Mouse (Mus musculus) frontal cortex, adult 2 months (tissue): ENCODE measurements around the gene Sun2. TPM values are rescaled to one million over a fixed set of nuclear protein-coding genes. Genes with fewer than 3 reads are reported as not detected.

Source experiments
- DNase-seq, 2 experiments: peaks; one replicate each; pipeline ENCODE4 v3.0.0; 2022; ENCODE audit warnings: low spot score in 1 of 2; ENCODE audit errors: extremely low spot score in 1 of 2
- polyA plus RNA-seq: library from polyadenylated mRNA; depleted of rRNA; stranded (reverse); fragments of >200 nt; gene quantifications from 2 replicates; pipeline ENCODE4 v1.2.3, GENCODE M21; 2012

Sun2 gene
- polyA plus RNA-seq, 1 experiment, result 30.4 TPM

DNA sequence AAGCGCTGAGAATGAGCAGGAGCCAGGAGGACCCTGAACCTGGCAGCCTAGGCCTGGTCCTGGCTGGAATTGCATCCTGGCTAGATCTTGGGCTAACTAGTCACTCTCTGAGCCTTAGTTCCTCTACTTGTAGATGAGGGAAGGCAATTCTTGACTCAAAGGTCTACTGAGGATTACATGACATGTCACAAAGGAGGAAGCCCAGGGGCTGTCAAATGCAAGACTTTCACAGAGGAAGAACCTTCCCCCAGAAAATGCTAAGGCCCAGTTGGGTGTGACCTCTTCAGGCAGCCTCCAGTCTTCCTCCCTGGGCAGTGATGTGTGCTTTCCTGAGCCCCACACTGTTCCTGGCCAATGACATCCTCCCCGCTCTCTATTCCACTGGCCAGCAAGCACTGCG lies 14.8 kb upstream of the Sun2 start:
- DNase-seq, result no peak

DNA sequence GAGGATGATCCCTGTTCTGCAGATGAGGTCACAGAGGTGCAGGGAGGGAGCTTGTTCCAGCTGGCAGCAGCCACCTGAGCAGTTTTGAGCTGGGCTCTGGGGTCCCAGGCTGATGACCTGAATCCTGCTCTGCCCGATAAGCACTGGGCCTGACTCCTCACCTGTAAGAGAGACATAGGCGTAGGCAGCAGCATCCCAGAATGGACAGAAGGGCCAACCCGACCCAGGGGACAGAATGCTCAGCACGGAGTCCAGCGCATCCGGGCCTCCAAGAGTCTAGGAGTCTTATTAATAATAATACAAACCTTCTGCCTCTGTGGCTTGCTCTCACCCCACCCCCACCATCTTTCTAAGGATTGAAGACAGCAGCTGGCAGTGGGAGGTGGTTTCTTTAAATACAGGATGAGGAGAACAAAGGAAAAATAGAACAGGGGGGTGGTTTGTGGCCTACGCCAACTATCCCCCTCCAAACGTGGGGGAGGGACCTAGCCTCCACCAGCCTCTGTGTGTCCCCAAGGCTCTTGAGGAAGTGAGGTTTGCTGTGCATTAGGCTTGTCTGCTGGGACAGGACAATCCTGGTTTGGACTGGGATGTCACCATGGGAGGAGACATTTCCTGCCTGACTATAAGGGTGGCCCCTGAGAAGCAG lies 13.8 kb upstream of the Sun2 start:
- peak in 1 of 2 experiments; percentile 75 for DNase-seq

DNA sequence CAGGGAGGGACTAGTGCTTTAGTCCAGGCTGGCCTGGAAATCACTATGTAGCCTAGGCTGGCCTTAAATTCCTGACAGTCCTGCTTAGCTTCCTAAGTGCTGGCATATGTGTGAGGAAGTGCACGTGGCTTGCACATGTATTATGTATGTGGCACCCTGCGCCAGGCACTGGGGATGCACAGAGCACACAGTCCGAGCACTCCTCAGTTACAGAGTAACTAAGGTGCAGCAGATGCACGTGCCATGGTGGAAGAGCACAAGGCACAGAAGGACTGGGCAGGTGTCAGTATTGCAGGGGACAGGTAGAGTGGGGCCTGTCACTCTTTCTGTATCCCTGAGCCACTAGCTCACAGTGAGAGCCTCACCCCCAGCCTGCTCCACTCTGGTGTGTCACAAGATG lies 12.8 kb upstream of the Sun2 start:
- no peak for DNase-seq

DNA sequence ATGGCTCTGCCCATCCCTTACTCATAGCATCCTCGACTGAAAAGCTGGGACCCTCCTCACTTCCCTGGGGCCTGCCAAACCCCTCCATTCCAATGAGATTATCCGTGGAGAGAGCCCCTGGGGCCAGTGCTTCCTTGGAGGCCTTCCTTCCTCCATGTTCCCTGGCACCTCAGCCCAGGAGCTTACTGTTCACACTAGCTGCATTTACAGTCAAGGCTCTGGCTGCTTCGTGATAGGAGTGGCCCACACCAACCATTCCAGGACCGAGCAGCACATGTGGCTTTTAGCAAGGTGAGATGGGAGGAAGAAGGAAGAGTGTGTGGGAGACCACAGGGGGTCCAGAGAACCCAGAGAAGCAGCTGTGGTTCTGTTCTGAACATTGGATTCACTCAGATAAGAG lies 11.5 kb upstream of the Sun2 start:
- DNase-seq, result no peak

DNA sequence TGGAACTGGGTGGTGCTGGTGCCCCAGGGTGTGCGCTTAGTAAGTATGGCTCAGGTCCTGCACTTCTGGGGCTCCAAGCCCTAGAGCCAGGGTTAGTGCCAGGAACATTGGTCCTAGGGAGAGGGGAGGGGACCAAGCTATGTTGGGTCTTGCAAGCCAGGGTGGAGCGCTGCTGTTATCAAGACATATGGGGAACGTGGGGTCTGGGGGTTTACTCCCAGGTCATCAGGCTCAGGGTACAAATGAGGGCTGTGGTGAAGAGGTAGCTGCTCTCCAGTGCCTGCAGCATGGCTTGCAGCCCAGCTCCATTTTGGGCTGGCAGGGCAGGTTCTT lies 11.1 kb upstream of the Sun2 start:
- DNase-seq, result no peak

DNA sequence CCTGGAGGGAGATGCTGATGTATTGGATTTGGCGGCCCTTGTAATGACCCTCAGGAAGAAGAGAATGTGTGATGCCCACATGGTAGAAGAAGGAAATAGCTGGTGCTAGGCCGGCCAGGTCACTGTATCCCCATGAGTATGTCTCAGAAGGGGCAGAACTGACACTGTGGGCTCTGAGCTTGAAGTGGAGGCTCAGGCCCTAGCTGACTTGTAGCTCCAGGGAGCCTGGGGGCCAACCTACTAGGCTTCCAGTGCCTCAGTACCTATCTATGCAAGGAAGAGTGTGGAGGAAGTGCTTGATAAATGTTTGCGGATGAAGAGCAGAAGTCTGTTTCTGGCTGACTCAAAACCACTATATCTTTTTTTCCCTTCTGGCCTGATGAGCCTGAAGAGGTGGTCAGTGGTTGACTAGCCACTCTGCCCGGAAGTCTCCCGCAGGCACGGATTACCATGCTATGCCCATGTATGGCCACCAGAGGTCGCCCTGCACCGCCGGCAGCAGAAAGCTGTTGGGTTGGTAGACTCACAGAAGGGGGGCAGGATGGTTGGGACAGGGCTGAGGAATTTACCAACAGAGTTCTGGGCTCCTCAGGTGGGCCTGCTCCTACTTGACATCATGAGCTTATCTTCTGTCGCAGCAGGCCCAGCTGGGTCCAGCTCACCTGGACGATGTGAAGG lies 10.5 kb upstream of the Sun2 start:
- peak in 1 of 2 experiments; percentile 86 for DNase-seq

DNA sequence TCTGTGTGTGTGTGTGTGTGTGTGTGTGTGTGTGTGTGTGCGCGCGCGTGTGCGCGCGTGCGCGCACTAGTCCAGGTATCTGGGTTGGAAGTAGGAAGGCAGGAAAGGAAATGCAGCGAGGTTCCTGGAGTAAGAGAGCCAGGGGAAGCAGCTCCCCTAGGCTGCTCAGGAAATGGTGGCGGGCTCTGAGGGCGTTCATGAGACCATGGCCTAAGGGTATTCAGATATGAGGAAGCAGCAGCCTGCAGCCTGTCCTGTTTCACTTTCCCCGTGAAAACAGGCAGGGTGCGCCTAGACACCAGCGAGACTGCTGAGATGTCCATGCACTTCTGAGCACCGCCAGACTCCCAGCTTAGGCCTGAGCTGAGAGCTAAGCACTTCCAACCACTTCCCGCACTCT lies 9.4 kb upstream of the Sun2 start:
- DNase-seq, result no peak

DNA sequence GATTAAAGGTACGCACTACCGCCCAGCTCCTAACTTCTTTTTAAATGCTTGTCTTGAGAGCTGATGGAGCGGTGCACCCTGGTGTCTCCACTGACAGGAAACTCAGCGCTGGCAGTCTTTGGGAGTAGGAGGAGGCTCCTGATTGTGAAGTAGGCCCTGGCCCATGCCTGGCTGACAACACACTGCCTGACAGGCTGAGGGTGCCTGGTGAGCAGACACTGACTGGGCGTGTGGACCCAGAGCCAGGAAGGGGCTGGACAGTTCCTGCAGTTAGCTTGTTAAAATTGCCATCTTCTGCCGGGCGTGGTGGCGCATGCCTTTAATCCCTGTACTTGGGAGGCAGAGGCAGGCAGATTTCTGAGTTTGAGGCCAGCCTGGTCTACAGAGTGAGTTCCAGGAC lies 7.9 kb upstream of the Sun2 start:
- no peak for DNase-seq

DNA sequence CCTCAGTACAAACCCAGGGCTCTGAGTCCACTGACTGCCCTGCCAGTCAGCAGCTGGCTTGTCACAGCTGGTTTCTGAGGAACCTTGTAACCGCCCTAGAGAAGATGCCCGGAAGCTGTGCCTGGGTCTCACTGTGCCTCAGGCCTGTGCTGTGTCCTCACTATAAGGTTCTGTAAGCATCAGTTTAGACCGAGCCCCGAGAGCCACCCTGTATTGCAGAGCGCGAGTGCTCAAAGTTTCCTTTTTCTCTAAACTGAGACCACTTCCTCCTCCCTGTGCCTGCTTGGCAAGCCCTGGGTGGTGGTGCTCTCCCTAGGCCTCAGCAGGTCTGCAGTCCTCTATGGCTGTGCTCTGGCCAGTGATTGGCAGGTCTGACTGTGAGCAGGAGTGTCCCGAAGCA lies 6.8 kb upstream of the Sun2 start:
- DNase-seq, result no peak

DNA sequence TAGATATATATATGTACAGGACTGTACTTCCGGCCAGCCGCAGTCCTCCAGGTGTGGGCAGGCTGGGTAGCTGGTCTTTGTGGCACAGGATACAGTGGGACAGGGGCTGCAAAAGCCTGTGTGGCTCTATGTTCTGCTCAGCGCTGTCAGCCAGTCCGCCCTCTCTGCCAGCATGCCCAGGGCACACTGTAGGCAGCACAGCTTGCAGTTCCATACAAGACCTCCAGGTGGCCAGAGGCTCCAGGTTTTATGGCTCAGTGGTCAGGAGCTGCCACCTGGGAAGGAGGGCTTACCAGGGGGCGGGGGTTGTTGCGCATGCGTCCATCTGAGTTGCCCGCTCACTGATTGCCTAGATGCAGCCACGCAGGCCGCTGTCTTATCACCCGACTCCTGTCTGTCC lies 5.7 kb upstream of the Sun2 start:
- no peak for DNase-seq

DNA sequence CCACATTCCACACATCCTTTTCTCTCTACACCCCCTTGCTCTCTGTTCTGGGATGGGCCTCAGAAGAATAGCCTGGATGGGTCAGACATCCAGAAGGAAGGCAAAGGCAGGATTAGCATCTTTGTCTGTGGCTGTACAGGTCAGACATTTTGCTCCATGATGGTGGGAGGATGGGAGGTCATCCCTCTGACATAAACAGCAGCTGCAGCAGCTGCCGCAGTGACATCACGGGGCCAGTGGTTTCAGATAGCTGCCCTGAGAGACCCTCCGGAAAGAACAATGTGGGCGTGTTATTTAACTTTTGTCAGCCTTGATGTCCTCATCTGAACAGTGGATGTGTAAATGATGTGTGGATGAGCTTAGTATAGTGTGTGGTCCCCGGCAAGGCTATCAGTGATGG lies 3.5 kb upstream of the Sun2 start:
- DNase-seq, result no peak

DNA sequence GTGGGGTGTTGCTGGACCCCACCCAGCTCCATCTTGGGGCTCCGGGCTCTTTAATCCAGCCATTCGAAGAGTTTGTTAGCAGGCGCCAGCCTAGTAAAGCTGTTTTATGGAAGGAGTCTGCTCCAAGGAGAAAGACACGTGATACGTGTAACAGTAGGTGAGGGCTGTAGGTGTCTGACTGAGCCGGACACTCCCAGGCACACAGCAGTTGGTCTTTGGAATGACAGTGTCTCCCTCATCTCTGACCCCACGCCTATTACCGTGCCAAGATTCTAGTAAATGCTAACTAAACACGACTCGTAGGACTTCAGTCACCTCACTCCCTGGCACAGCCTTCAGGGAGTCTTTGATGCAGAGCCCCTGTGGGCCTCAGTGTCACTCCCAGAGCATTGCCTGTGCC lies 3.0 kb upstream of the Sun2 start:
- no peak for DNase-seq

DNA sequence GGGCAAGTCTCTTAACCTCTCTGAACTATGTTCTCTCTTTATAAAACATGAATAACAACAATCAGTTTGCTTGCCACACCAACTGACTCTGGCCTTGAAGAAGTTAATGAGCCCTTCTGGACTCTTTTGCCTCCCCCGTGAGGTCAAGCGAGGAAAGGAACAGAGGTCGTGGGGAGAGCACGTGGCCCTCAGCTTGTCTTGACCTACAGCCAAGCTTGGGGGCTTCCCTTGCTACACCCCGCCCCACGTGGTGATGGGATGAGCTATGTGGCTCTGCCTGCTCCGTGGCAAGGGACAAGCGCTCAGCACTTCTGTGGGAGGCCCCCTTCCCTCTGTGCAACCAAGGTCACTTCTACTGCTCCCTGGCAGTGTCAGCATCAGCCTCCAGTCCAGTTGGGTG lies 2.4 kb upstream of the Sun2 start:
- no peak for DNase-seq

DNA sequence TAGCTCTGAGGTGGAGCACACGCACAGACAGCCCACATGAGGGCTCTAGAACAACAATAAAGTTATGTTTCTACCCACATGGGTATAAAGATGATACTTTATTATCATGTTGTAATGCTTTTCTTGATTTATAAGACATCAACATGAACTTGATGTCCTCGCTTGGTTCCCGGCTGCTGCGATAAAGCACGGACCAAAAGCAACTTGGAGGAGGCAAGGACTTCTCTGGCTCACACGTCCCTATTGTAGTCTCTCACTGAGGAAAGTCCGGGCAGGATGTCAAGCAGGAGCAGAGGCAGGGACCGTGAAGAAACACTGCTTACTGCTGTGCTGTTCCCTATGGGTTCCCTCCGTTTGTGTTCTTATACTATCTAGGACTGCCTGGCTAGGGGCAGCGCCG lies 1.7 kb upstream of the Sun2 start:
- no peak for DNase-seq

DNA sequence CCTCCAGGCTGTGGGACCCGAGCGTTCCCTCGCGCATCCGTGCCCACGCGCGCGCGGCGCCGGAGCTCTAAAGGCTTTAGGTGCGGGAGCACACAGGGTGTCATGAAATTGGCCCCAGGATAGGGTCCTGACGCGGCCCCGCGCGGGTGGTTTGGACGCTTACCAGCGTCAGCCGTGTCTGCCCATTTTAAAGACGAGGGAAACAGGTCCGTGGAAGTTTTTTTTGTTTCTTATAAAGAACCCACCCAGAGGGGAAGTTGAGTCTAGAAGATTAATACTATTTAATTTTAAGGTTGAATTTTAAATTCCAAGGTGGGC lies 329 bp upstream of the Sun2 start:
- no peak for DNase-seq

DNA sequence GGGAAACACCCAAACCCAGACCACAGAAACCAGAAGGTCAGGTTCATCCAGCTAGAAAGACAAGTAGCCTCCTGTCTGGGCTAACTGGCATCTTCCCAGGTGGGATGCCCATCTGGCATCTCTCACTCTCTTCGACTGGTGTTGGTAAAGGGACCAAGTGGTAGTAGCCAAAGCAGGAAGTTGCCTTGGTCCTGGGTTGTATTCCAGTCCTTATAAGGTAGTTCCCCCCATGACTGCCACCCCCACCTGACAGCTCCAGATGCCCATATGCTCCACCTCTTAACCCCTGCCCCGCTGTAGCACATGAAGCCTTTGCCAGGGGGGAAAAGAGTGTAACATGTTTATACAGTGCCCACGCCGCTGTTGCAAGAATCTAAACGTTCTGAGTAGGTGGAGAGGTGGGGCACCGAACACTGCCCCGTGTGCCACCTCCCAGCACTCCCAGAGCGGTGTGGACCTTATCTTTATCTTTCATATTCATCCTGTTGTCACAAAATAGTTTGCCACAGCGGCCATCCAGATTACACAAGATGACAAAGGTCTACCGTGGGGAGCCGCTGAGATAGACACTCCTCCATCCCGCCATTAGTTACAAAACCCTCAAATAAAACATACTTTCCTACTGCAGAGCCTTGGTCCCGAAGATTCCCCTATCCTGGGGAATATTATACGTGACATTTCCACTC lies 1.0 kb downstream of the Sun2 start:
- DNase-seq, result no peak

DNA sequence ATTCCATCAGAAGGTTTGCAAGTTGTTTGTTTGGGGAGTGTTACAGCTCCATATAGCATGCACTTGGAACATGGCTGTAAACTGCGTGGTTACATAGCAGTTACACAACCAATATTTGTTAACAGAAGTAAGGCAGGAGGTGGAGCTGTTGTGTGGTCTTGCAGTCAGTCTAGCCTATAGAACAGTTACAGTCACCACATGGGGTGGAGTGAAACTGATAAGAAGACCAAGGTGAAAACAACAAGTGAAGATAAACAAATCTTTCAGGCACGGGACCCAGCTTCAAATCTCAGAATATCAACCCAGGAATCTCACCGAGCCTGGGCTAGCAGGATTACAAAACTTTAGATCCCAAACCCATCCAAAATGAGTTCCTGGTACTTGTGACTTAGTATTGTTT lies 1.6 kb downstream of the Sun2 start:
- DNase-seq, result no peak

DNA sequence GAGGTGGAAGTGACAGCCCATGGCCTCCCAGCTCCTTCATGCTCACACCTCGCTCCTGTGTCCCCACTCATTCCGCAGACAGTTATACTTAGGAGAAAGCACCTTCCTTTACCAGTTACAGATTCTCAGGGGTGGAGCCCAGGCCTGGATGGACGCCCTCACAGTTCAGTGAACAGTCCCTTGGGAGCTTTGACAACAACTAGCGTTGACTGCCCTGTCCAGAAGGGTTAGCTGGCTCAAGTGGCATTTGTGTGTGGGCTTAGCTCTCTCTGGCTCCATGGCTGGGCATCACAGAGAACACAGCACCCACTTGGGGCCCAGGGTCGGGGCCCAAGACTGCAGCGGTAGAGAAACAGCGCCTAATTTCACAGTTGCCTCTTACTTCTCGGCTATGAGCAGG lies 8.0 kb downstream of the Sun2 start:
- no peak for DNase-seq

DNA sequence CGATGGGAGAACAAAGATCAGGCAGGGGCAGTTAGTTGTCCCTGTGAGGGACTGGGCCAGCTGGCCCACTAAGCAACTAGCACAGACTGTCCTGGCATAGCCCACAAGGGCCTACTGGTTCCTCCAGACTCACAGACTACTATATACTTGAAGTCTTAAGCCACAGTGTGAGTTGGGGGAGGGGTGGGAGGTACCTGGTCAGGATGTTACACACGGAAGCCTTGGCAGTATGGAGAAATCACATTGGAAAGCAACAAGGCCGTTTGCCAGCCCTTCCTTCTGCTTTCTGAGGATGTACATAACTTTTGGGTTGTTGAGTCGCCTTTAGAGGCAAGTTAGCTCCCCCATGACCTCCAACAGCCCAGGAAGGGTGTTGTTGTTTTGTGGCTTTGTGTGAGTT lies 8.7 kb downstream of the Sun2 start:
- DNase-seq, result no peak

DNA sequence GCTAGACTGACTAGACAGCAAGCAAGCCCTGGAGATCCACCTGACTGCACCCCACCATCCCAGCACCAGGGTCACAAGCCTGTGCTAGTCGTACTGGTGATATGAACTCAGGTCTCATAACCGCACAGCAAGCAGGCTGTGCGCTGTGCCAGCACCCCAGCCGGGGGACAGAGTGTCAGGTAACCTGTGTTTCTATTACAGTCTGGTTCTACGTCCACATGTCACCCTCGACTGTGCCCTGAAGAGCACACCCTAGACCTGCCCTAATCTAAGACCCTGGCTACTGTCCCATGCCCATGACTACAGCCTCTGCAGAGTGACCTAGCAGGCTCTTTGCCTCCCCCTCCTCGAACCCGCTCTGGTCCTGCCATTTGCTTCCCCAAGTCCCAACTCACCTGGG lies 9.1 kb downstream of the Sun2 start:
- DNase-seq, result no peak

DNA sequence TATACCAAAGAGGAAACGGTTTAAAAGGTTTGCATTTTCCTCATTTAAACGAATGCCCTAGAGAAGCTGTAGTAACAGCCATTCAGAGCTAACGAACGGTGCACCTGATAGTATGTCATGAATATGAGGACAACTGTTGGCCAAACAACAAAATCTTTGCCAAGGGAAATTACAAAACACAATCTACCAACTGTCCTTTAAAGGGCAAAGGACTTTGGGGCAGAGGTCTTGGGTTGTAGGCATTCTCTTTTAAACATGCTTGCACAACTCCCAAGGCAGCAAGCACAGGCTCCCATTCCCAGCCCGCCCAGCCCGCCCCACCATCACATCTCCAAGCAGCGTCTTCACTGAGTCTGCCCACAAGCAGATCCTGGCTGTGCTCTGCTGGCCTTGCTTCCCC lies 10.8 kb downstream of the Sun2 start:
- no peak for DNase-seq

DNA sequence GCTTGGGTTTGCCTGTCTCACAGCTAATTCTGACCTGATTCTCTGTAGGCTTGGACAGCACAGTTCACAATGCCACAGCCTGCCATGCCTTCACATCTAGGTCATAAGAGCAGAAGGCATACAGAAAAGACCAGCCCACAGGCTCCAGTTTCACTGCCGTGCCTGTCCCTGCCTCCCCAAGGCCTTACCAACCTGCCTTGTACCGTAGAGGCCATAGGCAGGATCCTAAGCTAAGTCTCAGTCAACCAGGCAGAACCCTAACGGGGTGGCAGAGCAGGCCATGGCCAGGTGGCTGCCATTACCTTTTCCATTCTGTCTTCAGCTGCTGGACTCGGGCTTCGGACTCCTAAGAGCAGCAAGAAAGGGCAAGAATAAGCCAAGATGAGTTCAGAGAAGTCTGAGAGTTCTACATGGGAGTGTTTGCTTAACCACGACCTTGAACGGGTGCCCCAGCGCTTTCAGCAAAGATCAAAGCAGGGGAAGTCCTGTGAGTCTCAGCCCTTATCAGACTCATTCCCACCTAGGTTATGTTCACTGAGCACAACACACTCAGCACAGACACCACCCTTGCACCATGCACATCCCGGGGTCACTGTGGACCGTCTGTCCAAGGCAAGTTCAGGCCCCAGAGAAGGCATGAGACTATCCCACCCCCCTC lies 13.5 kb downstream of the Sun2 start:
- no peak for DNase-seq
